Mouse (Mus musculus): ENCODE measurements around the gene Zdhhc19. TPM values are rescaled to one million over a fixed set of nuclear protein-coding genes. Genes with fewer than 3 reads are reported as not detected.
A peak's percentile ranks its signal among the peaks of the same experiment; 100 is the strongest.

Gene Zdhhc19
- polyA plus RNA-seq, 1 experiment, result not detected

GRCm38 (mm10) chr16:32597909-32598381 is 101.9 kb downstream of the Zdhhc19 start:
- TF ChIP-seq GATA1 (IDR thresholded peaks at IDR 0.05; ENCODE audit: low read length), result no peak

GRCm38 (mm10) chr16:32599151-32599550 is 103.1 kb downstream of the Zdhhc19 start:
- no peak for TF ChIP-seq GATA1 (IDR thresholded peaks at IDR 0.05; ENCODE audit: low read length)

- TF ChIP-seq GATA1 (IDR thresholded peaks at IDR 0.05; ENCODE audit: low read length), result no peak
Observed at GRCm38 (mm10) chr16:32602193-32602685, 106.2 kb downstream of the Zdhhc19 start.

- peak; percentile 54 for TF ChIP-seq GATA1 (IDR thresholded peaks at IDR 0.05; ENCODE audit: low read length)
Observed at GRCm38 (mm10) chr16:32607562-32608343, 111.7 kb downstream of the Zdhhc19 start.

GRCm38 (mm10) chr16:32608344-32608711 is 112.3 kb downstream of the Zdhhc19 start:
- TF ChIP-seq GATA1 (IDR thresholded peaks at IDR 0.05; ENCODE audit: low read length), result no peak

- TF ChIP-seq GATA1 (IDR thresholded peaks at IDR 0.05; ENCODE audit: low read length), result no peak
Observed at GRCm38 (mm10) chr16:32608712-32609400, 112.8 kb downstream of the Zdhhc19 start, which contains the start of gene Tfrc. Tfrc (plus strand) TSS chr16:32608920.

- no peak for TF ChIP-seq GATA1 (IDR thresholded peaks at IDR 0.05; ENCODE audit: low read length)
Observed at GRCm38 (mm10) chr16:32609401-32609779, 113.3 kb downstream of the Zdhhc19 start.

- no peak for TF ChIP-seq GATA1 (IDR thresholded peaks at IDR 0.05; ENCODE audit: low read length)
Observed at GRCm38 (mm10) chr16:32610460-32611255, 114.6 kb downstream of the Zdhhc19 start.

Other genes starting within 250 kb of the Zdhhc19 start
- gene Fbxo45, start 249.1 kb upstream of the Zdhhc19 start, polyA plus RNA-seq (2012), result 6.3 and 9.0 TPM in 2 replicates
- gene Wdr53, start 249.0 kb upstream of the Zdhhc19 start, polyA plus RNA-seq (2012), result 13.0 and 15.6 TPM in 2 replicates
- not detected in 2 replicates for gene Smco1, start 224.8 kb upstream of the Zdhhc19 start, polyA plus RNA-seq (2012)
- gene Rnf168, start 218.8 kb upstream of the Zdhhc19 start, polyA plus RNA-seq (2012), result 14.1 and 15.3 TPM in 2 replicates
- 6.1 and 8.3 TPM in 2 replicates for gene Ubxn7, start 164.0 kb upstream of the Zdhhc19 start, polyA plus RNA-seq (2012)
- gene Tm4sf19, start 95.8 kb upstream of the Zdhhc19 start, polyA plus RNA-seq (2012), result not detected in 2 replicates
- gene Tctex1d2, start 76.6 kb upstream of the Zdhhc19 start, polyA plus RNA-seq (2012), result 0.08 and 0.10 TPM in 2 replicates
- gene Pcyt1a, start 65.3 kb upstream of the Zdhhc19 start, polyA plus RNA-seq (2012), result 50.1 and 64.7 TPM in 2 replicates
- 0.04 and 0.11 TPM in 2 replicates for gene Slc51a, start 8.4 kb upstream of the Zdhhc19 start, polyA plus RNA-seq (2012)
- 6.9 and 18.2 TPM in 2 replicates for gene Tfrc, start 112.7 kb downstream of the Zdhhc19 start, polyA plus RNA-seq (2012)
- 155 and 164 TPM in 2 replicates for gene Tnk2, start 147.6 kb downstream of the Zdhhc19 start, polyA plus RNA-seq (2012)
- gene Muc4, start 239.6 kb downstream of the Zdhhc19 start, polyA plus RNA-seq (2012), result not detected in 2 replicates

Data from G1E-ER4 (cell line).